Mouse (Mus musculus) adrenal gland, adult 8-10 months (tissue): ENCODE measurements around the gene Tor1aip2. TPM values are rescaled to one million over a fixed set of nuclear protein-coding genes. Genes with fewer than 3 reads are reported as not detected.
A peak's percentile ranks its signal among the peaks of the same experiment; 100 is the strongest.

Source experiments
- DNase-seq: peaks from one replicate; pipeline ENCODE4 v3.0.0; 2022
- total RNA-seq, 4 experiments: library from RNA; stranded (reverse); gene quantifications; 2 replicates each; pipeline ENCODE4 v1.2.4; 2022

Gene Tor1aip2
- total RNA-seq, 4 experiments from 2014 or later = 116 to 149 (median 129) TPM

GRCm38 (mm10) chr1:156041451-156042241 is 6.4 kb downstream of the Tor1aip2 start:
- DNase-seq = no peak

GRCm38 (mm10) chr1:156042481-156042880 is 7.3 kb downstream of the Tor1aip2 start:
- no peak for DNase-seq

GRCm38 (mm10) chr1:156043027-156043426 is 7.8 kb downstream of the Tor1aip2 start:
- DNase-seq = peak; percentile 23

GRCm38 (mm10) chr1:156044211-156044611 is 9.0 kb downstream of the Tor1aip2 start:
- no peak for DNase-seq

GRCm38 (mm10) chr1:156046688-156047087 is 11.5 kb downstream of the Tor1aip2 start:
- no peak for DNase-seq

GRCm38 (mm10) chr1:156058207-156058606 is 23.0 kb downstream of the Tor1aip2 start:
- DNase-seq = no peak

- DNase-seq = no peak
Measured at GRCm38 (mm10) chr1:156062193-156062592, 27.0 kb downstream of the Tor1aip2 start.

- no peak for DNase-seq
Measured at GRCm38 (mm10) chr1:156066133-156066532, 30.9 kb downstream of the Tor1aip2 start.

GRCm38 (mm10) chr1:156070106-156070505 is 34.9 kb downstream of the Tor1aip2 start:
- no peak for DNase-seq

- DNase-seq = no peak
Measured at GRCm38 (mm10) chr1:156073169-156073821, 38.1 kb downstream of the Tor1aip2 start.

- no peak for DNase-seq
Measured at GRCm38 (mm10) chr1:156074575-156074974, 39.4 kb downstream of the Tor1aip2 start.

- DNase-seq = no peak
Measured at GRCm38 (mm10) chr1:156076474-156076873, 41.3 kb downstream of the Tor1aip2 start.

GRCm38 (mm10) chr1:156077655-156078054 is 42.5 kb downstream of the Tor1aip2 start:
- DNase-seq = no peak

GRCm38 (mm10) chr1:156084603-156085002 is 49.4 kb downstream of the Tor1aip2 start:
- DNase-seq = no peak

- no peak for DNase-seq
Measured at GRCm38 (mm10) chr1:156085770-156086169, 50.6 kb downstream of the Tor1aip2 start.

GRCm38 (mm10) chr1:156087586-156087985 is 52.4 kb downstream of the Tor1aip2 start:
- no peak for DNase-seq

GRCm38 (mm10) chr1:156089561-156089960 is 54.4 kb downstream of the Tor1aip2 start:
- DNase-seq = no peak

GRCm38 (mm10) chr1:156090042-156090441 is 54.8 kb downstream of the Tor1aip2 start:
- no peak for DNase-seq

- DNase-seq = no peak
Measured at GRCm38 (mm10) chr1:156091811-156092210, 56.6 kb downstream of the Tor1aip2 start.

- DNase-seq = no peak
Measured at GRCm38 (mm10) chr1:156103763-156104162, 68.6 kb downstream of the Tor1aip2 start.

- DNase-seq = no peak
Measured at GRCm38 (mm10) chr1:156105381-156105780, 70.2 kb downstream of the Tor1aip2 start.

GRCm38 (mm10) chr1:156107424-156107823 is 72.2 kb downstream of the Tor1aip2 start:
- no peak for DNase-seq

- DNase-seq = no peak
Measured at GRCm38 (mm10) chr1:156108400-156108799, 73.2 kb downstream of the Tor1aip2 start.

- DNase-seq = no peak
Measured at GRCm38 (mm10) chr1:156111090-156111489, 75.9 kb downstream of the Tor1aip2 start.
